Comparison of ENCODE assay signal across 8 mouse cellular contexts in genomic region chr13:111685751-111686462, GRCm38 (mm10). TPM values are rescaled to one million over a fixed set of nuclear protein-coding genes. Genes with fewer than 3 reads are reported as not detected.
DNase-seq lines count a peak whose midpoint lies in the region; ATAC-seq and TF ChIP-seq lines count a peak whose summit lies in the region.

No protein-coding gene starts in this region.

- TF ChIP-seq EP300 in heart, adult 2 months (IDR thresholded peaks at IDR 0.05; ENCODE audit: insufficient read depth, low read depth, low read length) = no peak

- H3K36me3 ChIP-seq in embryonic facial prominence, embryonic 13.5 days = no peaks in the 10 kb centered on the region
- no peaks in the 10 kb centered on the region; the same call in 1 of the 2 replicates for H3K36me3 ChIP-seq in heart, adult 2 months (ENCODE audit: control insufficient read depth, insufficient read depth, low read length)
- H3K36me3 ChIP-seq in limb, embryonic 13.5 days = peaks cover 8% of the 10 kb centered on the region
- H3K36me3 ChIP-seq in midbrain, embryonic 15.5 days (replicated peaks) = no peaks in the 10 kb centered on the region; the same call in 1 of the 2 replicates
- H3K36me3 ChIP-seq in spleen, adult 2 months (ENCODE audit: control insufficient read depth, insufficient read depth, low read length) = no peaks in the 10 kb centered on the region

- no peak for TF ChIP-seq CTCF in heart, adult 2 months (IDR thresholded peaks at IDR 0.05)
- TF ChIP-seq CTCF in spleen, adult 2 months (IDR thresholded peaks at IDR 0.05; ENCODE audit: extremely low read depth, insufficient read depth, insufficient read length, insufficient replicate concordance) = no peak

- peak; percentile 94 for ATAC-seq in embryonic facial prominence, embryonic 13.5 days (ENCODE audit: insufficient number of reproducible peaks, insufficient read depth, low FRiP score, low TSS enrichment, low read depth)
- ATAC-seq in limb, embryonic 13.5 days (ENCODE audit: low FRiP score, low read depth) = peak; percentile 93
- ATAC-seq in midbrain, embryonic 15.5 days (replicated peaks) = peak; percentile 97

- H3K9me3 ChIP-seq in embryonic facial prominence, embryonic 13.5 days = no peaks in the 10 kb centered on the region
- no peaks in the 10 kb centered on the region for H3K9me3 ChIP-seq in limb, embryonic 13.5 days
- H3K9me3 ChIP-seq in midbrain, embryonic 15.5 days = no peaks in the 10 kb centered on the region

- peak; percentile 30; the same call in 1 of the 2 replicates for TF ChIP-seq POLR2A in heart, adult 2 months (IDR thresholded peaks at IDR 0.05; ENCODE audit: insufficient read depth, low read depth, low read length)
- TF ChIP-seq POLR2A in spleen, adult 2 months (IDR thresholded peaks at IDR 0.05; ENCODE audit: low read depth, low read length) = peak; percentile 31; the same call in 1 of the 2 replicates

- 0 out of 2 replicates have a peak, but pooled peaks cover 4% of the 10 kb centered on the region for H3K27me3 ChIP-seq in embryonic facial prominence, embryonic 13.5 days
- no peaks in the 10 kb centered on the region for H3K27me3 ChIP-seq in heart, adult 2 months (ENCODE audit: control insufficient read depth, insufficient read depth, low read length)
- H3K27me3 ChIP-seq in limb, embryonic 13.5 days = no peaks in the 10 kb centered on the region
- H3K27me3 ChIP-seq in midbrain, embryonic 15.5 days (replicated peaks) = 0 out of 2 replicates have a peak, but pooled peaks cover 4% of the 10 kb centered on the region
- H3K27me3 ChIP-seq in spleen, adult 2 months (ENCODE audit: control insufficient read depth, insufficient read depth, low read length) = no peaks in the 10 kb centered on the region; the same call in 1 of the 2 replicates

- under 1% methylated on average over 82 of the region's 86 CpGs for WGBS in embryonic facial prominence, embryonic 13.5 days
- 5% methylated on average over 79 of the region's 86 CpGs for WGBS in heart, adult 2 months
- under 1% methylated on average over 81 of the region's 86 CpGs for WGBS in limb, embryonic 13.5 days
- 1% methylated on average over 72 of the region's 86 CpGs for WGBS in midbrain, embryonic 15.5 days
- WGBS in spleen, adult 2 months = 2% methylated on average over 70 of the region's 86 CpGs

- no peaks in the 10 kb centered on the region for H3K79me2 ChIP-seq in heart, adult 2 months (replicated peaks; ENCODE audit: control insufficient read depth, insufficient read depth, low read length)

- peak; percentile 55 for DNase-seq in 416B (ENCODE audit: low read depth)
- peak; percentile 78 to 80 for DNase-seq in adrenal gland, postnatal 4 days (ENCODE audit: low spot score in 2 of 2)
- DNase-seq in heart, adult 2 months = peak; percentile 90 to 93
- peak; percentile 75 to 83 for DNase-seq in kidney, adult 8-10 months
- peak; percentile 41 to 85 for DNase-seq in spleen, adult 2 months (ENCODE audit: low read depth in 1 of 2, low spot score in 2 of 2)

- H3K4me2 ChIP-seq in embryonic facial prominence, embryonic 13.5 days = peak overlapping the region; percentile 81
- H3K4me2 ChIP-seq in limb, embryonic 13.5 days (replicated peaks) = peak overlapping the region; percentile 79
- peak overlapping the region; percentile 97 for H3K4me2 ChIP-seq in midbrain, embryonic 15.5 days

- H3K4me3 ChIP-seq in embryonic facial prominence, embryonic 13.5 days = peak overlapping the region; percentile 95
- peak overlapping the region; percentile 72 for H3K4me3 ChIP-seq in heart, adult 2 months
- peak overlapping the region; percentile 97 for H3K4me3 ChIP-seq in limb, embryonic 13.5 days
- H3K4me3 ChIP-seq in midbrain, embryonic 15.5 days = peak overlapping the region; percentile 95
- peak overlapping the region; percentile 73 for H3K4me3 ChIP-seq in spleen, adult 2 months (ENCODE audit: extremely low read depth, insufficient read depth, insufficient read length)

- intact Hi-C loops in heart, adult 2 months (cut with DNase I) = loop anchor here (5.0 kb wide), 3 partner anchors 36 to 194 kb away; partner anchors contain the start of gene Gpbp1

- peak overlapping the region; percentile 96 for H3K9ac ChIP-seq in embryonic facial prominence, embryonic 13.5 days
- peak overlapping the region; percentile 97 for H3K9ac ChIP-seq in heart, adult 2 months (ENCODE audit: low read depth, low read length)
- peak overlapping the region; percentile 94 for H3K9ac ChIP-seq in limb, embryonic 13.5 days
- peak overlapping the region; percentile 90 for H3K9ac ChIP-seq in midbrain, embryonic 15.5 days

- peak overlapping the region; percentile 97 for H3K27ac ChIP-seq in embryonic facial prominence, embryonic 13.5 days
- H3K27ac ChIP-seq in heart, adult 2 months = peak overlapping the region; percentile 68
- peak overlapping the region; percentile 97 for H3K27ac ChIP-seq in limb, embryonic 13.5 days
- H3K27ac ChIP-seq in midbrain, embryonic 15.5 days = peak overlapping the region; percentile 97
- peak overlapping the region; percentile 72 for H3K27ac ChIP-seq in spleen, adult 2 months (ENCODE audit: insufficient read depth, low read length)

- peaks cover 6% of the 10 kb centered on the region; the same call in 1 of the 2 replicates for H3K4me1 ChIP-seq in embryonic facial prominence, embryonic 13.5 days
- no peaks in the 10 kb centered on the region; the same call in 1 of the 2 replicates for H3K4me1 ChIP-seq in heart, adult 2 months (ENCODE audit: control insufficient read depth, insufficient read depth, low read length)
- H3K4me1 ChIP-seq in limb, embryonic 13.5 days = peaks cover 8% of the 10 kb centered on the region; the same call in 1 of the 2 replicates
- peaks cover 17% of the 10 kb centered on the region for H3K4me1 ChIP-seq in midbrain, embryonic 15.5 days
- no peaks in the 10 kb centered on the region for H3K4me1 ChIP-seq in spleen, adult 2 months (ENCODE audit: control insufficient read depth, insufficient read depth, insufficient read length)

RNA-seq across cellular contexts. Expression of gene Mier3, which starts 5.1 kb away (rescaled TPM):
- total RNA-seq in adrenal gland, postnatal 4 days (2021) = 10 to 100 TPM; 46.7 to 48.9 TPM
- polyA plus RNA-seq in embryonic facial prominence, embryonic 13.5 days (2015; fragmentation: Nextera tagmentation; extraction: Ambion mirVana) = 22.9 and 29.7 TPM in 2 replicates
- total RNA-seq in heart, adult 2 months (2021) = 10 to 100 TPM; 13.1 to 14.6 TPM
- polyA plus RNA-seq in heart, adult 2 months (2012; rRNA removed) = 3.3 and 5.2 TPM in 2 replicates
- 26.9 and 27.5 TPM in 2 replicates for polyA plus RNA-seq in limb, embryonic 13.5 days (2015; fragmentation: Nextera tagmentation; extraction: Ambion mirVana)
- 16.3 and 18.3 TPM in 2 replicates for polyA plus RNA-seq in midbrain, embryonic 15.5 days (2015; fragmentation: Nextera tagmentation; extraction: Ambion mirVana)
- polyA plus RNA-seq in spleen, adult 2 months (2012; rRNA removed) = 3.0 and 3.5 TPM in 2 replicates

Comparison
In these comparisons a context has a peak if more than half of its experiments do, and no peak if none do; other contexts are left out.
1. Peak in every context shown above with its lines: DNase-seq, ATAC-seq, H3K4me3 ChIP-seq and H3K27ac ChIP-seq.